Mouse (Mus musculus): Measurements from ENCODE around the gene H2-Q4.
"Not testable (repeated sequence)": the region's sequence is repeated elsewhere in the genome, so short reads cannot be mapped to it uniquely, and the experiment has no call there.

GRCm38 (mm10) chr17:35424106-35424505, 44.7 kb downstream of the H2-Q4 start:
- not testable (repeated sequence) for TF ChIP-seq POLR2A (IDR thresholded peaks at IDR 0.05; ENCODE audit: low read depth, low read length); CTCF (IDR thresholded peaks at IDR 0.05; ENCODE audit: borderline replicate concordance, insufficient read depth, low read length)

Data from embryonic fibroblast, embryonic 13.5 days (primary cell).